Mouse (Mus musculus) testis, adult 2 months (tissue): ENCODE data around the gene Mgat5.

Experiments used
- CTCF ChIP-seq: fragments of 200-500 bp; IDR thresholded peaks from 2 replicates; pipeline ENCODE4 v1.5.1; 2012; ENCODE audit warnings: low read depth, mild to moderate bottlenecking, inconsistent platforms, low read length, moderate library complexity; ENCODE audit not compliant: control insufficient read depth, insufficient read depth, insufficient replicate concordance
- POLR2A ChIP-seq: fragments of 200-500 bp; IDR thresholded peaks from 2 replicates; pipeline ENCODE4 v1.6.1; 2012; ENCODE audit warnings: low read depth, mild to moderate bottlenecking, inconsistent platforms, low read length, moderate library complexity; ENCODE audit not compliant: control insufficient read depth

GRCm38 (mm10) chr1:127400666-127401065 is 195.9 kb downstream of the Mgat5 start:
- TF ChIP-seq POLR2A (no peak), CTCF (no peak)
